Mouse (Mus musculus) stomach, embryonic 16.5 days (tissue): ENCODE data around the gene Ptpn3. TPM values are rescaled to one million over a fixed set of nuclear protein-coding genes. Genes with fewer than 3 reads are reported as not detected.
"Not testable (repeated sequence)": the region's sequence is repeated elsewhere in the genome, so short reads cannot be mapped to it uniquely, and the experiment has no call there.

Experiments
- ATAC-seq: fragments of 200-750 bp; cut with Nextera tagmentation; 2 replicates; pipeline ENCODE4 v1.8.0; 2017; ENCODE audit warnings: moderate number of reproducible peaks, moderate TSS enrichment; ENCODE audit not compliant: insufficient read depth, low FRiP score
- H3K27ac ChIP-seq: fragments of 300-500 bp; sonication (generic); 2 replicates; pipeline ENCODE4 v1.5.1; 2014; ENCODE audit warnings: low read length
- H3K27me3 ChIP-seq: fragments of 300-500 bp; sonication (generic); 2 replicates; pipeline ENCODE4 v1.6.1; 2014; ENCODE audit warnings: low read length, control low read depth, mixed read lengths; ENCODE audit not compliant: control insufficient read depth, insufficient read depth
- H3K36me3 ChIP-seq: fragments of 300-500 bp; sonication (generic); 2 replicates; pipeline ENCODE4 v1.6.1; 2014; ENCODE audit warnings: low read length; ENCODE audit not compliant: control insufficient read depth, insufficient read depth
- H3K4me1 ChIP-seq: fragments of 300-500 bp; sonication (generic); 2 replicates; pipeline ENCODE4 v1.6.1; 2014; ENCODE audit warnings: low read length, control low read depth, mixed read lengths; ENCODE audit not compliant: control insufficient read depth, insufficient read depth
- H3K4me2 ChIP-seq: fragments of 300-500 bp; sonication (generic); 2 replicates; pipeline ENCODE4 v1.6.1; 2014; ENCODE audit warnings: low read depth, low read length, mixed read lengths
- H3K4me3 ChIP-seq: fragments of 300-500 bp; sonication (generic); replicated peaks from 2 replicates; pipeline ENCODE4 v1.5.1; 2014; ENCODE audit warnings: mild to moderate bottlenecking, low read length
- H3K9ac ChIP-seq: fragments of 300-500 bp; sonication (generic); 2 replicates; pipeline ENCODE4 v1.6.1; 2014; ENCODE audit warnings: low read length
- H3K9me3 ChIP-seq: fragments of 300-500 bp; sonication (generic); replicated peaks from 2 replicates; pipeline ENCODE4 v1.6.1; 2016; ENCODE audit warnings: low read length, control low read depth; ENCODE audit not compliant: control insufficient read depth
- WGBS: fragments of 180-500 bp; shearing (Covaris S2); extraction: QIAGEN DNeasy Blood & Tissue Kit; methylation state at CpG from one replicate; pipeline ENCODE4 v1.1.7; 2014; 5-methylcytosine and 5-hydroxymethylcytosine counted together
- polyA plus RNA-seq: library from polyadenylated mRNA; unstranded; fragments of >200 nt; fragmentation: Nextera tagmentation; extraction: Ambion mirVana; gene quantifications from 2 replicates; pipeline ENCODE4 v1.2.1, GENCODE M21; 2015

The Ptpn3 gene
- polyA plus RNA-seq, 1 experiment from 2014 or later = 7.1 TPM

- WGBS = 50% methylated on average over 15 of the region's 15 CpGs
- no peak overlapping the region for H3K4me3 ChIP-seq
- H3K4me1 ChIP-seq = peaks cover 27% of the 10 kb centered on the region
- no peak overlapping the region for H3K4me2 ChIP-seq
- H3K27ac ChIP-seq = peak overlapping the region; percentile 4
- no peaks in the 10 kb centered on the region for H3K27me3 ChIP-seq
- no peaks in the 10 kb centered on the region for H3K9me3 ChIP-seq
- ATAC-seq = 0 out of 2 replicates have a peak, but pooled peaks have one; percentile 28
- H3K9ac ChIP-seq = no peak overlapping the region
- no peaks in the 10 kb centered on the region for H3K36me3 ChIP-seq
Observed at GRCm38 (mm10) chr4:57273532-57274502, 27.8 kb downstream of the Ptpn3 start.

DNA sequence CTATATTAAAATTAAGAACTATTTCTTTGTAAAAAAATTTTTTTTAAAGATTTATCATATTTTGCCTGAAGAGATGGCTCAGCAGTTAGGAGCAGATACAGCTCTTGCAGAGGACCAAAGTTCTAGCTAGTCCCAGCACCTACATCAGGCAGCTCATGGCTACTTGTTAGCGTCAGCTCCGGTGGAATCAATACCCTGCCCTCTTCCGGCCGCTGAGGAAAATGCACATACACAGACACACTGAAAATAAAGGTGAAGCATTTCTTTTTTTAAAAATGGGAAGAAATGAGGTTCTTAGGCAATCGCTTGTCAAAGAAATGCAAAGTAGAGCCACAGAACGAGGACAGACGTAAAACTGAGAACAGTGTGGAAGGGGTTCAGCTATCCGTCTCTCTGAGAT lies 30.6 kb downstream of the Ptpn3 start:
- WGBS = 81% methylated on average over 8 of the region's 8 CpGs
- no peak overlapping the region for H3K27ac ChIP-seq

DNA sequence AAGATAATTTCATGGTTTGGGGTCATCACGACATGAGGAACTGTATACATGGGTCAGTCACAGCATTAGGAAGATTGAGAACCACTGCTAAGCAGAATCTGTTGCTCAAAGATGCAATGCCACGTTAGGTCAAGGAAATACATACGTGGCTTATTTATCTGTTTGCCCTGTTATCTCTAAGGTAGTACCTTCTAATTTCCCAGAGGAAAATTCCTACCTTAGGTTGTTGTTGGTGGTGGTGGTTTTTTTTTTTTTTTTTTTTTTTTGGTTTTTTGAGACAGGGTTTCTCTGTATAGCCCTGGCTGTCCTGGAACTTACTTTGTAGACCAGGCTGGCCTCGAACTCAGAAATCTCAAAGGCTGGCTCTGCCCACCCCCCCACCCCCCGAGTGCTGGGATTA lies 31.1 kb downstream of the Ptpn3 start:
- H3K4me3 ChIP-seq, H3K27ac ChIP-seq, ATAC-seq, H3K9me3 ChIP-seq, H3K4me2 ChIP-seq, H3K9ac ChIP-seq, H3K36me3 ChIP-seq, H3K27me3 ChIP-seq: not testable (repeated sequence)
- peaks cover 19% of the 10 kb centered on the region for H3K4me1 ChIP-seq
- 86% methylated on average over 5 of the region's 5 CpGs for WGBS

More for the DNA sequence above, 30.6 kb downstream of the Ptpn3 start:
- H3K9me3 ChIP-seq = no peaks in the 10 kb centered on the region
- no peak overlapping the region for H3K4me3 ChIP-seq
- H3K4me1 ChIP-seq = peaks cover 21% of the 10 kb centered on the region
- no peak for ATAC-seq
- H3K4me2 ChIP-seq = no peak overlapping the region
- no peaks in the 10 kb centered on the region for H3K36me3 ChIP-seq
- H3K27me3 ChIP-seq = no peaks in the 10 kb centered on the region
- no peak overlapping the region for H3K9ac ChIP-seq

DNA sequence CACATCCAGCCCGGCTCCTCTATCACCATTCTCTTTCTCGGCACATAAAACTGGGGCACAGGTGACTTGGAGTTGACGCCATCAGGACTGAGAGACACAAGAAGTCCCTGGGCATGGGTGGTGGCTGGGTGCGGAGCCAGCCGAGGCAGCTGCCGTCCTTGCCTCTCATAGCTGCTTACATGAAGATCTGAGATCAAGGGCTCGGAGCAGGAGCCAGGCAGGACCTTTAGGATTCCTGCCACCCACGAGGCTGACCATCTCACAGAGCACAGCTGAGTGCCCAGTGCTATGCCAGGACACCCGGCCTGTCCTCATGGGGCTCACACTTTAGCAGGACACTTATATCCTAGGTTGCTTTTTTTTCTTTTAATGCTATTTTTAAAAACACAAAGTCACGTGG lies 32.3 kb downstream of the Ptpn3 start:
- no peaks in the 10 kb centered on the region for H3K36me3 ChIP-seq
- H3K4me3 ChIP-seq = no peak overlapping the region
- no peak overlapping the region for H3K4me2 ChIP-seq
- H3K27me3 ChIP-seq = no peaks in the 10 kb centered on the region
- 86% methylated on average over 10 of the region's 10 CpGs for WGBS
- H3K4me1 ChIP-seq = peaks cover 9% of the 10 kb centered on the region
- no peak overlapping the region for H3K27ac ChIP-seq
- ATAC-seq = no peak
- H3K9me3 ChIP-seq = no peaks in the 10 kb centered on the region
- H3K9ac ChIP-seq = no peak overlapping the region

GRCm38 (mm10) chr4:57268330-57268729 lies 33.3 kb downstream of the Ptpn3 start:
- WGBS = 82% methylated on average over 8 of the region's 8 CpGs
- H3K4me2 ChIP-seq = no peak overlapping the region
- H3K4me3 ChIP-seq = no peak overlapping the region
- H3K27ac ChIP-seq = no peak overlapping the region
- H3K27me3 ChIP-seq = no peaks in the 10 kb centered on the region
- H3K36me3 ChIP-seq = no peaks in the 10 kb centered on the region
- H3K4me1 ChIP-seq = no peaks in the 10 kb centered on the region
- no peaks in the 10 kb centered on the region for H3K9me3 ChIP-seq
- ATAC-seq = no peak
- H3K9ac ChIP-seq = no peak overlapping the region

GRCm38 (mm10) chr4:57266389-57266788 lies 35.2 kb downstream of the Ptpn3 start:
- Histone ChIP-seq H3K9me3 (no peaks in the 10 kb centered on the region), H3K36me3 (no peaks in the 10 kb centered on the region), H3K4me3 (no peak overlapping the region), H3K9ac (no peak overlapping the region), H3K4me1 (no peaks in the 10 kb centered on the region), H3K27ac (no peak overlapping the region), H3K27me3 (no peaks in the 10 kb centered on the region), H3K4me2 (no peak overlapping the region)
- 74% methylated on average over 9 of the region's 9 CpGs for WGBS
- no peak for ATAC-seq

GRCm38 (mm10) chr4:57263695-57264094 lies 37.9 kb downstream of the Ptpn3 start:
- no peaks in the 10 kb centered on the region for H3K9me3 ChIP-seq
- 85% methylated on average over 7 of the region's 7 CpGs for WGBS

GRCm38 (mm10) chr4:57263061-57263685 lies 38.5 kb downstream of the Ptpn3 start:
- H3K4me1 ChIP-seq = no peaks in the 10 kb centered on the region
- no peak overlapping the region for H3K4me3 ChIP-seq
- no peaks in the 10 kb centered on the region for H3K9me3 ChIP-seq
- no peak overlapping the region for H3K9ac ChIP-seq
- H3K27ac ChIP-seq = no peak overlapping the region
- ATAC-seq = no peak
- 78% methylated on average over 8 of the region's 8 CpGs for WGBS
- H3K36me3 ChIP-seq = no peaks in the 10 kb centered on the region
- H3K4me2 ChIP-seq = no peak overlapping the region
- no peaks in the 10 kb centered on the region for H3K27me3 ChIP-seq

More at GRCm38 (mm10) chr4:57263695-57264094, 37.9 kb downstream of the Ptpn3 start:
- H3K27ac ChIP-seq = no peak overlapping the region
- no peaks in the 10 kb centered on the region for H3K27me3 ChIP-seq
- no peak overlapping the region for H3K4me3 ChIP-seq
- H3K4me1 ChIP-seq = no peaks in the 10 kb centered on the region
- H3K4me2 ChIP-seq = no peak overlapping the region
- no peak overlapping the region for H3K9ac ChIP-seq
- ATAC-seq = no peak
- no peaks in the 10 kb centered on the region for H3K36me3 ChIP-seq

- Histone ChIP-seq H3K9ac (no peak overlapping the region), H3K27ac (no peak overlapping the region), H3K9me3 (no peaks in the 10 kb centered on the region), H3K36me3 (no peaks in the 10 kb centered on the region), H3K4me1 (no peaks in the 10 kb centered on the region), H3K4me2 (no peak overlapping the region), H3K27me3 (no peaks in the 10 kb centered on the region), H3K4me3 (no peak overlapping the region)
- no peak for ATAC-seq
- 51% methylated on average over 8 of the region's 8 CpGs for WGBS
Observed at GRCm38 (mm10) chr4:57262451-57262850, 39.2 kb downstream of the Ptpn3 start.
